Mouse (Mus musculus) embryonic facial prominence, embryonic 11.5 days (tissue): ENCODE measurements around the gene Acvrl1. TPM values are rescaled to one million over a fixed set of nuclear protein-coding genes. Genes with fewer than 3 reads are reported as not detected.

Experiments used
- ATAC-seq: fragments of 200-750 bp; cut with Nextera tagmentation; replicated peaks from 2 replicates; pipeline ENCODE4 v1.8.0; 2017; ENCODE audit warnings: low read depth; ENCODE audit not compliant: insufficient number of reproducible peaks, low FRiP score, low TSS enrichment
- DNase-seq: peaks from one replicate; pipeline ENCODE4 v3.0.0-alpha.2; 2015; ENCODE audit warnings: low spot score
- H3K27ac ChIP-seq: fragments of 300-500 bp; sonication (generic); replicated peaks from 2 replicates; pipeline ENCODE4 v1.5.1; 2014; ENCODE audit warnings: mild to moderate bottlenecking, low read depth, low read length, control low read depth
- H3K27me3 ChIP-seq: fragments of 300-500 bp; sonication (generic); 2 replicates; pipeline ENCODE4 v1.6.1; 2014; ENCODE audit warnings: mild to moderate bottlenecking, low read length, moderate library complexity, mixed read lengths; ENCODE audit not compliant: control insufficient read depth, insufficient read depth
- H3K36me3 ChIP-seq: fragments of 300-500 bp; sonication (generic); replicated peaks from 2 replicates; pipeline ENCODE4 v1.6.1; 2014; ENCODE audit warnings: low read depth, mild to moderate bottlenecking, low read length, moderate library complexity, mixed read lengths; ENCODE audit not compliant: control insufficient read depth, insufficient read depth
- H3K4me1 ChIP-seq: fragments of 300-500 bp; sonication (generic); 2 replicates; pipeline ENCODE4 v1.6.1; 2014; ENCODE audit warnings: low read length, mixed read lengths; ENCODE audit not compliant: control insufficient read depth, insufficient read depth
- H3K4me2 ChIP-seq: fragments of 300-500 bp; sonication (generic); 2 replicates; pipeline ENCODE4 v1.6.1; 2014; ENCODE audit warnings: low read depth, mild to moderate bottlenecking, control low read depth, low read length, moderate library complexity
- H3K4me3 ChIP-seq: fragments of 300-500 bp; sonication (generic); 2 replicates; pipeline ENCODE4 v1.5.1; 2014; ENCODE audit warnings: low read depth, low read length, control low read depth
- H3K9ac ChIP-seq: fragments of 300-500 bp; sonication (generic); replicated peaks from 2 replicates; pipeline ENCODE4 v1.6.1; 2014; ENCODE audit warnings: mild to moderate bottlenecking, control low read depth, low read length
- H3K9me3 ChIP-seq: fragments of 300-500 bp; sonication (generic); replicated peaks from 2 replicates; pipeline ENCODE4 v1.6.1; 2016; ENCODE audit warnings: mild to moderate bottlenecking, low read length, inconsistent platforms, mixed read lengths; ENCODE audit not compliant: control insufficient read depth
- WGBS: fragments of 180-500 bp; shearing (Covaris S2); extraction: QIAGEN DNeasy Blood & Tissue Kit; methylation state at CpG from one replicate; pipeline ENCODE4 v1.1.7; 2014; 5-methylcytosine and 5-hydroxymethylcytosine counted together
- polyA plus RNA-seq: library from polyadenylated mRNA; unstranded; fragments of >200 nt; fragmentation: Nextera tagmentation; extraction: Ambion mirVana; gene quantifications from 2 replicates; pipeline ENCODE4 v1.2.1, GENCODE M21; 2014

Acvrl1 gene
- polyA plus RNA-seq, 1 experiment from 2014 or later, result 4.6 TPM

DNA sequence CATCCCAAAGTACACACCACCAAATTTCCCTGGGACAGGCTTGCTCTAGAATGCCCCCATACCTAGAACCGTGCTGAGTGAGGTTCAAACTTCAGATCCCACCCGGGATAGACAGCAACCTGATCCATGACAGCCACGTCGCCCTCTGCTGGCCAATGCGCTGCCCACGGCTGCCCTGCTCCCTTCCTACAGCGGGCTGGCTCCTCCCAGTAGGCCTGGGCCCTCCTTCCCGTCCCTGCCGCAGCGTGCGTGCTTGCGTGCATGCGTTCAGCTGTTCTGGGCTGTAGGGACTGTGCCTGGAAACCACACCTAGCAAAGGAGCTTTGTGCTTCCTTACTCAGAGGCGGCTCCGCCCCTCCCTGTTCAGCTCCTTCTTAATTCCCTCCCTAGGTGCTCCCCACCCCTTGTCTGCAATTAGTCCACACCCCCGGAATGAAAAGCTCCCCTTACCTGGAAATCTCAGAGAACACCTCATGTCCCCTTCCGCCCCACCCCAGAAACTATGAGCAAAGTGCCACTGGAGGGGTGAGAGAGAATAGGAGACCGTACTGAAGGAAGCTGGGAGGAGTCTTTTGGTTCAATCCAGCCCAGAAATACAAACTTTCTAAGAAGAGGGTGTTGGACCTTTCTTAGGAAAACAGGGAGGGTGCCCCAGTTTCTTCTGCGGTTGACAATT lies 17.2 kb downstream of the Acvrl1 start:
- H3K4me1 ChIP-seq, result peaks cover 12% of the 10 kb centered on the region
- H3K9me3 ChIP-seq, result no peaks in the 10 kb centered on the region
- no peaks in the 10 kb centered on the region for H3K27me3 ChIP-seq
- DNase-seq (peak; percentile 97), ATAC-seq (peak; percentile 92)
- WGBS, result 8% methylated on average over 19 of the region's 19 CpGs
- peak overlapping the region; percentile 13 for H3K4me2 ChIP-seq
- peak overlapping the region; percentile 32; the same call in 1 of the 2 replicates for H3K9ac ChIP-seq
- peak overlapping the region; percentile 3; the same call in 1 of the 2 replicates for H3K4me3 ChIP-seq
- no peaks in the 10 kb centered on the region for H3K36me3 ChIP-seq
- H3K27ac ChIP-seq, result no peak overlapping the region

DNA sequence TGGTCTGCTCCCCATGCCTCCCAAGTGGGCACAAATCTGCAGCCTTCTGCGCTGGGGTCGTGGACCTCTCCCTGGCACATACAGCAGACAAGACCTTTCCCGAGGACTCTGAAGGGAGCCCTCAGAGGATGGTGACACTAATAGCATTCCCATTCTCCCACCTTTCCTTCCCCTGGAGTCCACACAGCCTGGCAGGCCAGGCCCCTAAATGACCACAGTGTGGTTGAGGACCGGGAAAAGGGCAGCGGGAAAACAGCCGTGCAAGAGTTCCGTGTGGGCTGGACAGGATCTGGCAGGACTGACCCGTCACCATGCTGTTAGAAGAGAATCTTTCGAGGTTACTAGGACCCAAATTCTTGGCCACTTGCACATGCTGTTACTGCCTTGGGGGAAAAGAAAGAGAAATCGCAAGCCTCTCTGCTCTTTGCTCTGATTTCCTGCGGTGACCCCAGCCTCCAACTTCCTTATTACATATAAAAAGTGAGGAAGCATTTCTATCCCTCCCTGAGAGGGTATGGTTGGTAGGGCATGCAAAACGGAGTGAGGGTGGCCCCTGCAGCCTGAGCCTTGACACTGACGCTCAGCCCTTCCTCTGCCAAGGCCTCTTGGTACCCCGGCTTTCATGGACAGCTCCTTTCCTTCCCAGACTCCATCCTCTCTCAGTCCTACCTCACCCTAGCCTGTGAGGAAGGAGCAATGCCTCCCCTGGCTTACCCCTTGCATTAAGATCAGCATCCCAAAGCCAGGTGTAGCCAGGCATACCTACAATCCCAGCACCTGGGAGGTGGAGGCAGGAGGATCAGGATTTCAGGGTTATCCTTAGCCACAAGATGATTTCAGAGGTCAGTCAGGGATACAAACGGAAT lies 18.0 kb downstream of the Acvrl1 start:
- H3K27ac ChIP-seq, result no peak overlapping the region
- 65% methylated on average over 15 of the region's 15 CpGs for WGBS
- no peak overlapping the region for H3K4me3 ChIP-seq
- H3K4me2 ChIP-seq, result no peak overlapping the region
- no peak overlapping the region; the same call in 1 of the 2 replicates for H3K9ac ChIP-seq
- ATAC-seq (no peak), DNase-seq (no peak)
- H3K4me1 ChIP-seq, result peaks cover 9% of the 10 kb centered on the region
- H3K36me3 ChIP-seq, result no peaks in the 10 kb centered on the region
- no peaks in the 10 kb centered on the region for H3K9me3 ChIP-seq
- no peaks in the 10 kb centered on the region for H3K27me3 ChIP-seq

DNA sequence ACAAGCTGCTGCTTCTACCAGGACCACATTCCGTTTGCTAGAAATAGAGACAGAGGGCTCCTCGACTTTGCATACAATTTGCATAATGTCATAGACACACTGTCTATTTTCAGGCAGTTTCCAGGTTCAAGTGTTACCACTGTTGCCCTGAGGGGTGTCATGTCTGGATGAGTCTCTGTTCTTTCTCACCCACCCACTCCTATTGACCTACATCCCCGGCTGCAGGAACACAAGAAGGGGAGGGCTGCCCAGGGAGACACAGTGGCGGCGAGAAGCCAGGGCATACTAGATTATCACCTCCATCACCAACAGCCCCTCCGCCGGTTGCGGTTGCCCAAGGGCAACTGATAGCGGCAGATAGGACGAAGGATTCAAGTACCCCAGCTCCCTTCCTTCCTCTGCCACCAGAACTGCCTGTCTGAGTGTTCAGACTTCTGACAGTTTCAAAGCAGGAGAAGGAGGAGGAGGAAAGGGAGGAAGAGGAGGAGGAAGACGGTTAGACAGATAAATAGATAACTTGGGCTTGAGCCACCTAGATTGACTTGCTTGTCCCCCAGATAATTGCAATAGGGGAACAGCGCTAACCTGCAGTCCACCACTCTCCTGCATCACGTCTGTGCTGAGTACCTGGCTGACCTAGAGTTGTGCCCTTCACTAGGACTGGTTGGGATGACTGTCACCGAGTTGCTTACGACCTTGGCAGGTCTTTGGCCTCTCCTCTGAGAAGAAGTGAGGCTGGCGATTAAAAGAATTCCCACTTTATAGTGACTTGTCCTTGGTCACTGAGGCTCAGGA lies 19.0 kb downstream of the Acvrl1 start:
- Histone ChIP-seq H3K4me1 (peaks cover 9% of the 10 kb centered on the region), H3K4me3 (no peak overlapping the region), H3K27ac (no peak overlapping the region), H3K9ac (no peak overlapping the region), H3K27me3 (no peaks in the 10 kb centered on the region), H3K9me3 (no peaks in the 10 kb centered on the region), H3K36me3 (no peaks in the 10 kb centered on the region), H3K4me2 (no peak overlapping the region)
- ATAC-seq (no peak), DNase-seq (no peak)
- 79% methylated on average over 16 of the region's 16 CpGs for WGBS

DNA sequence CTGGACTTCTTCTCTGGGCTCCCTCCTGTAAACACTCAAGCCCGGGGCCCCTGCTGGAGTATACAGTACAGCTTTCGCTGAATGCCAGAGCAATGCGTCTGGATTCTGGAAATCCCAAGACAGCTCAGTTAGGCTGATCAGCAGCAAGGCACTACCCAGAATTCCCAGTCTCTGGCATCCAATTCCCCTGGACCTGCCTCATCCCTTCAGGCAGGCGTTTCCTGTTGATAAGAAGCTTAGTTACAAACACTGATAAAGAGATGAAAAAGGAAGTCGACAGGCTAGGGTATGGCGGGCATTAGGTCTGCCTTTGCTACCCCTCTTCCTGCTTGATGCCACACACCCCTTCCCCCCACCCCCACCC lies 19.6 kb downstream of the Acvrl1 start:
- H3K4me3 ChIP-seq, result no peak overlapping the region
- no peak overlapping the region; the same call in 1 of the 2 replicates for H3K27ac ChIP-seq
- H3K4me2 ChIP-seq, result no peak overlapping the region
- DNase-seq (no peak), ATAC-seq (no peak)
- no peaks in the 10 kb centered on the region for H3K9me3 ChIP-seq
- no peak overlapping the region for H3K9ac ChIP-seq
- H3K27me3 ChIP-seq, result no peaks in the 10 kb centered on the region
- 51% methylated on average over 6 of the region's 6 CpGs for WGBS
- H3K4me1 ChIP-seq, result peaks cover 9% of the 10 kb centered on the region
- no peaks in the 10 kb centered on the region for H3K36me3 ChIP-seq

DNA sequence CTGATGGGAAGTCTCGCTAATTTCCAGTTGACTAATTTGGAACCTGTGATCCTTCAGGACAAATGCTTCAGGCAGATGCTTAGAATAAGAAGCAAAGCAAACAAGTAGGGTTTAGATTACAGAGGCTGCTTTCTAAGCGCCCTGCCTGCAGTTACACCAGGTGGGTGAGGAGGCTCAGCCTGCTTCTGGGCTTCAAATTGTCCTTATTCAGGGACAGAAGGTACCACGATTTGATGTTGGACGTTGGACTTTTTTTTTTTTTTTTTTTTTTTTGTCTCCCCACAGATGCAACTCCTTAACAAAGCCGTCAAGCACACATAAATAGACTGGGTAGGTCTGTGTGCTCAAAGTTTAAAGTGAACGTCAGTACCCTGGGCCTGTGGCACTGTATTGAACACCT lies 20.3 kb downstream of the Acvrl1 start:
- no peak overlapping the region for H3K4me2 ChIP-seq
- H3K4me3 ChIP-seq, result no peak overlapping the region
- H3K27ac ChIP-seq, result no peak overlapping the region
- no peaks in the 10 kb centered on the region for H3K36me3 ChIP-seq
- 61% methylated on average over 6 of the region's 6 CpGs for WGBS
- DNase-seq (no peak), ATAC-seq (no peak)
- no peak overlapping the region for H3K9ac ChIP-seq
- H3K27me3 ChIP-seq, result no peaks in the 10 kb centered on the region
- H3K4me1 ChIP-seq, result peaks cover 2% of the 10 kb centered on the region
- H3K9me3 ChIP-seq, result no peaks in the 10 kb centered on the region

DNA sequence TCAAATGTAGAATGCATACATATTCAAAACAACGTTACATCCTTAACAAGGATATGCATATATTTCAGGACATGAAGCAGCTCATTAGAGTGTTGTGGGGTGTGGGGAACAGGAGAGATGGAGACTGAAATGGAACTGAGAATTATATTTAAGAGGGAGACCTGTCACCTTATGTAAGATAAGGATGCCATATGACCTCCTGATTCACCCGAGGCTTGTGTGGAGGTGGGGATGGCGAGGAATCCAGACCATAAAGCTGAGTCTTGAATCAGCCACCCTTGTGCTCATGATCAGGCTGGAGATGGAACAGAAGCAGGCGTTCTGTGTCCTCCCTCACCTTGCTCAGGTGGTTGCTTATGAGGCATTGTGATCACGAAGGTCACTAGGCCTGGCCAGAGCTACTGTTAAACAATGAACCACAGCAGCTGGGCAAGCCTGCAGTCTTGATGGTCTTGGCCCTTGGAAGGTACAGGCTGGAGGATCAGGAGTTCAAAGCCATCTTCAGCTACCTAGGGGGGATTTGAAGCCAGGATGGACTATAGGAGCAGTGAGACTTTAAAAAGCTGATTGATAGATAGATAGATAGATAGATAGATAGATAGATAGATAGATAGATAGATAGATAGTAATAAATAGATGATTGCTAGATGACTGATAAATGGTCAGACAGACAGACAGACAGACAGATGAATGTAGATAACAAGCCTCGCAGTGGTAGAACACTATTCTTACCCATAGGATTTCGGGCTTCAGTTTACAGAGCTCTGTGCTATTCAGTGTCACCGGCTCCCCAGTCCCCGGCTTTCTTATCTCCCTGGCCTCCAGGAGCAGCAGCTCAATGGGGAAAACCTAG lies 23.3 kb downstream of the Acvrl1 start:
- WGBS, result 85% methylated on average over 9 of the region's 9 CpGs
- no peak overlapping the region for H3K4me2 ChIP-seq
- H3K9ac ChIP-seq, result no peak overlapping the region
- DNase-seq, result no peak
- no peak overlapping the region for H3K4me3 ChIP-seq
- no peaks in the 10 kb centered on the region; the same call in 1 of the 2 replicates for H3K4me1 ChIP-seq
- no peak for ATAC-seq
- no peaks in the 10 kb centered on the region for H3K9me3 ChIP-seq
- H3K27ac ChIP-seq, result no peak overlapping the region
- H3K36me3 ChIP-seq, result no peaks in the 10 kb centered on the region
- H3K27me3 ChIP-seq, result no peaks in the 10 kb centered on the region

DNA sequence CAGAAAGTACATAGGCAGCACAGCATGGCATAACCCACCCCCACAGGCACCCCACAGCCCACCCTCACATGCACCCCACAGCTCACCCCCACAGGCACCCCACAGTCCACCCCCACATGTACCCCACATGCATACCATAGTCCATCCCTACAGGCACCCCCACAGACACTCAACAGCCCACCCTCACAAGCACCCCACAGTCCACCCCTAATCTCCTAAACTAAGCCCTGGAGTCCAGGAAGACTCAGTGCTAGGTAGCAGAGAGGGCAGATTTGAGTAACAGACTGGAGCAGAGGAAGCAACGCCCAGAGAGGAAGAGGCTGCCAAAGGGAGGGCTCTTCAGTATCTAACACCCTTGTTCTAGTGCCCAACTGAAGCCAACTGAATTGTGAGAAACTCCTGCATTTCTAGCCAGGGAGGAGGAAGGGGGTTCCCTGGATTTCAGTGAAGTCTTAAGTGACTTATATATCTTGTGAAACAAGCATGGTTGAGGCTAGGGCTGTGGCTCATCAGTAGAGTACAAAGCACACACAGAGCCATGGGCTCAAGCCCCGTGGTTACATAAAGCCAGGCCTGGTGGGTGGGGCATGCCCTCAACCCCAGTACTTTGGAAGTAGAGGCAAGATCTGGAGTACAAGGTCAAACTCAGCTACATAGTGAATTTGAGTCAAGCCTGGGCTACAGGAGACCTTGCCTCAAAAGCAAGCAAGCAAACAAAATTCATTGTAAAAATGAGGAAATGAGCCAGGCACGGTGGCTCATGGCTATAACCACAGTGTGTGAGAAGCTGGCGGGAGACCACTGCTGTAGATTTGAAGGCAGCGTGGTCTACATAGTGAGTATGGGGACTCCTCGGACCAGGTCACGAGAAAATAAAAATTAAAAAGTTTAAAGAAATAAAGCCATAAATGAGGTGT lies 26.6 kb downstream of the Acvrl1 start:
- no peak for ATAC-seq
- H3K9ac ChIP-seq, result no peak overlapping the region
- no peak overlapping the region for H3K4me3 ChIP-seq
- no peak overlapping the region for H3K4me2 ChIP-seq
- no peaks in the 10 kb centered on the region for H3K36me3 ChIP-seq
- no peak overlapping the region for H3K27ac ChIP-seq
- DNase-seq, result no peak
- H3K4me1 ChIP-seq, result no peaks in the 10 kb centered on the region
- 85% methylated on average over 7 of the region's 7 CpGs for WGBS
- H3K27me3 ChIP-seq, result no peaks in the 10 kb centered on the region
- H3K9me3 ChIP-seq, result no peaks in the 10 kb centered on the region
